Mouse (Mus musculus): Measurements from ENCODE around the gene Lcmt1.

Lcmt1 gene

DNA sequence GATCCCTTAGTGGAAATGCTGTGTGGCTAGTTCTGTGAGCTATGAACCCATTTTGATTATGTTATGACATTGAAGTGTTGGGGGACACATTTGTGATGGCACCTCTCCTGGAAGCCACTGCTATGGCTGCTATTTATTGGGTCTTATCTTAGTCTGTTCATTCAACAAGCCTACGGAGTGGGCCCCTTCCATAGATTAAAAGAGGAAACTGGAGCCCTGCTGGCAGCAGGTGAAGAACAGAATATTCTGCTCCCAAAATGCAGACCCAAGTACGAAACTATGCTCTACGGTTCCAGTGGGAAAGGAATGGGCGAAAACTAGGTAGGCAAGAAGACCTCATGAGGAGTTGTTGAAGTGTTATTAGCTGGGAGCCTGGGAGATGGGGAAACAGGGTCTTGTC is 88.7 kb downstream of the Lcmt1 start:
- DNase-seq (ENCODE audit: low spot score) = no peak

DNA sequence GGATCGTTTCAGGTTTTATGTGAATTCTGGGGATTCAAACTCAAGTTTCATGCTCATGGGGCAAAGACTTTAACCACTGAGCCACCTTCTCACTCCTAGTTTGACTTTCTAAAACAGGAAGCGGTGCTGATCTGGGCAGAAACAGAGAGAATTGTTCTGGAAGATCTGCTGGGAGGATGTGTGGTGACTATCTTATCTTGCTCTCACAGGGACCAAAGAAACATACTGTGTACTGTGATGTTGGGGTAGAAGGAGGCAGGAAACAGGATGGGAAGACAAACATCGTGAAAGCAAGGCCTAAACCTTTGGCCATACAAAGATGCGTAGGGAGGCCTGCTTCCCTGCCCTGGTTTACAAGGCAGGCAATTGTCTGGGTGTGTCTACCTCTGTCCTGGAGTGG is 89.7 kb downstream of the Lcmt1 start:
- DNase-seq (ENCODE audit: low spot score) = no peak

- DNase-seq (ENCODE audit: low spot score) = no peak
Measured at GRCm38 (mm10) chr7:123461316-123461715, 91.7 kb downstream of the Lcmt1 start.

- DNase-seq (ENCODE audit: low spot score) = no peak
Measured at GRCm38 (mm10) chr7:123462070-123462501, 92.5 kb downstream of the Lcmt1 start, which contains the start of gene Aqp8. Aqp8 (plus strand) TSS chr7:123462291.

DNA sequence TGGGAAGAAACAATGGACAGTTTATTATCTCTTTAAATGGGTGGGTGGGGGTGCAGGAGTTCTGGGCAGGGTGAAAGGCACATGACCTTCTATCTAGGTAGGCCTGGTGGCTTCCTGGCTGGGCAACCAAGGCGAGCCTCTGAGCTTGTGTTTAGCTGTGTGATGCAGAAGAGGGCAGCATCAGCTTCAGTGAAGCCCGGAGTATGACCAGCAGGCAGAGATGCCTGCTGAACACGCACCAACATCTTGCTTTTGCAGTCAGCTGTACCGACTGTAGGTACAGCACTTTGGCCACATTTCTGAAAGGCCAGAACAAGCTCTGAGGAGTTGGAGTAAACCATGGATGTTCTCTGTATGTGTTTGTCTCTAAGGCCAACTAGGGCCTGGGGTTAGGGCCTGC is 94.0 kb downstream of the Lcmt1 start:
- DNase-seq (ENCODE audit: low spot score) = no peak

GRCm38 (mm10) chr7:123465692-123466387 is 96.3 kb downstream of the Lcmt1 start:
- DNase-seq (ENCODE audit: low spot score) = peak; percentile 19

- DNase-seq (ENCODE audit: low spot score) = no peak
Measured at GRCm38 (mm10) chr7:123467961-123468360, 98.4 kb downstream of the Lcmt1 start.

All from left cerebral cortex, adult 11 months (tissue).